Mouse (Mus musculus): ENCODE measurements around the gene Pank4.
A peak's percentile ranks its signal among the peaks of the same experiment; 100 is the strongest.

Gene Pank4

DNA sequence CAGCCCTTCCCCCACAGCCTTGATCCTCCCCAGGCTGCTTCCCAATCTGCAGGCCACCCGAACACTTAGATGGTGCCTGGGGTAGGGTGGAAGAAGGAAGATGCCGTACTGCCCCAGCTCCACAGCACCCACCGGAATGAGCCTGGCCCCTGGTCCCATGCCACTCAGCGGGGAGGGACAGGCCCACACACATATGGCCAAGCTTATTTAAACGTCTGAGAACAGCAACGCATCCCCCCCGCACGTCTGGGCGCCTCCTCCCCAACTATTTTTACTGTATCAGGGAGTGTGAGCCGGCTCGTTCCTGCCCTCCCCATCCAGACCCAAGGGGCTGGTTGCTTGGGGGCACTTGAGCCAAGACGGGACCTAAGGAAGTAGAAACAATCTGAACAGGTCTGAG lies 50.9 kb downstream of the Pank4 start:
- DNase-seq, result peak; percentile 54

DNA sequence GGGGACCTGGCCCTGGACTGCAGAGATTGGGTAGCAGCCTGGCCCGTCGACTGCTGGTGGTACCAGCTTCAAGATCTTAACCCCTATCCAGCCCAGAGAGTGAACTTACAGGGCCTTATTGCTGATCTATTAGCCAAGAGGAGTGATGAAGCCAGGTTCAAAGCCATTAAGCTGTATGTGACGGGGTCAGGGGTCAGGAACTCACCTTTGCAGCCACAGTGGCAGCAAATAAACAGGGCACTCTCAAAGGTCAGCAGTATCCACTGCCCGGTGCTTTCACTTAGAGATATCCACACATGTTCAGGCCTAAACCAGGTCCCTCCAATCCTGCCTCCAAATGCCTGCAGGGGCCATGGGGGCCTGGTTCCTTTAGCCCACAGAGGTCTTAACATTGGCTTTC lies 51.6 kb downstream of the Pank4 start:
- no peak for DNase-seq

DNA sequence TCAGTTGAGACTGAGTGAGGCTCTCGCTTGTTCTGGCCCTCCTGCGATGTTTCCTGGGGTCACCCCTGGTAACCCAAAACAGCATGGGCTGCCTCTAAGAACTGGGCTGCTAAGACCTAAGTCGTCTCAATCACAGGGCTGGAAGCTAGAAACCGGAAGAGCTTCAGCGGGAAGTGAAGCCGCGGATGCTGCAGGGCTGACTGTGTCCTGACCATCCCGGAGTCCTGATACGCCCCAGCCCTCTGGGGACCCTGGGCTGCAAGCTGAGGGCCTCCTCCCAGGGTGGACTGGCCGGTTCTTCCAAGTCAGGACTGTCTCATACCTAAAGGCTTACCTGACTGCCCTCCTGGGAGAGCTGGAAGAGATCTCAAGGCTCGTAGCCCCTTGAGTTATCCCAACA lies 52.9 kb downstream of the Pank4 start:
- no peak for DNase-seq

DNA sequence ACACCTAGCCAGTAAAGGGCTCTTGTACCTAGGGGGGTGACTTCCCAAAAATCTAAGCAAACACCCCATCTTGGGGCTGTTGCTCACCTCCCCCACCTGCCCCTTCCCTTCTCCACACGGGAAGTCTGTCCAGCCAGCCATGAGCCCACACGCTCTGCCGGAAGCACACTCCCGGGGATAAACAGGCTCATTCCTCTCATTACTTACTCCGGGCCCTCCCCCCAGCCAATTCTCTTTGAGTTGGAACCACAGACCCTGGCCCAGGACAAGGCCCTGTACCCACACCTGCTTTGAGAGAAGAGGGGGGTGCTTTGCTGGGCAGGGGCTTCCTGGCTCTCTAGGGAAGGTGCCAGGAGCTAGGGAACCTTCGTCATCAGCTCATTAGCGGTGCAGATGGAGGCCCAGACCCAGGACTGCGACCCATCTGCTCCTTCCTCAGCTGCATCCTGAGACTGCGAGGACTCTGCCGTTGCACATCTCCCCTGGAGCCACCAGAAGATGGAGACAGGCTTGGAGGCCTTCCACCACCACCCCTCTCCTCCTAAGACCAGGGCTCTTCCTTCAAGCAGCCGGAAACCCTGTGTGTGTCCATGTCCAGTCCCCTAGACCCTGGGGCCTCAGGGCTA lies 53.4 kb downstream of the Pank4 start:
- peak; percentile 82 for DNase-seq

DNA sequence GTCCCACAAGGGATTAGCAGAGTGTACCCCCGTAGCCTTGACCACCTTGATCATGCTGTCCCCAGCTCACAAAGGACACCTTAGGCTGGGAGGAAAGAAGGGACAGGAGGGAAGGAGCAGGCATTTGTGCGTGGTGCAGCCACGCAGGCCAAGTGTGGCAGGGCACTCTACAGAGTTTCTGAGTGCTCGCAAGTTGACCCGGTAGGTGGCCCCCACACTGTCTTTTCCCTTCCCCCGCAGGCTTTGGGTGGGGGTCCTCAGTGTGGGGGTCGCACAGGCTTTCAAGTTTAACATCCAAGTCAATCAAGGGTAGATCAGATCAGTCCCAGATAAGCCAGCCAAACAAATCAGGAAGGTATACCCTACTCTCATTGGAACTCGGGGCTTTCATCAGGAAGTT lies 54.1 kb downstream of the Pank4 start:
- peak; percentile 70 for DNase-seq

DNA sequence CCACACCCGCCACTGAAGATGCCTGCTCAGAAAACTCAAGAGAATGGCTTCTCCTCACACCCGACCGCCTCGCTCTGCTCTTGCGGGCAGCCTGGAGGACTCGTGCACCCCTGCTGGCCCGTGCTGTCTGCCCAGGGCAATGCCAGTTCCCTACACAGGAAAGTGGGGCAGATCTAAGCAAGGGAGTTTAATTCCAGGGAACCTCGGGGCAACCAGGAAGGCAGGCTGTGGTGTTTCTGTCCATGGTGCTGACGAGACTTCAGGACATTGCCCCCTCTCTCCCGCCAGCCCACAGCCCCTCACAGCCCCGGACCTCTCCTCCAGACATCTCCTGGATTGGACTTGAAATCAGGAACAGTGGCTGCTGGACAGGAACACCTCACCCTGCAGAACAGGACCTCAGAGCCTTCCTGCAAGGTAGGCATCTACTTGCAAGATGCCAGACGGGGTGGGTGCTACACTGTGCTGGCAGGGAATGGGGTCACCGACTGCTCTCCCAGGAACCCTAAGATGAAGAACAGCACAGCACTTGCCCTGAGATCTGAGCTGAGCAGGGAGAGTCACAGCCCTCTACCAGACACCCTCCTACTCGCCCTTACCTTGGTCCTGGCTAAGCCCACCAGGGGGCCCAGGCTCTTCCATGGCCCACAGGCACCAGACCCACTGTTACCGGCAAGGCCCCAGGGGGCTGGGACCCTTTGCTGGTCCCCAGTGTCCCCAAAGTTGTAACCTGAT lies 54.8 kb downstream of the Pank4 start:
- peak; percentile 87 for DNase-seq

DNA sequence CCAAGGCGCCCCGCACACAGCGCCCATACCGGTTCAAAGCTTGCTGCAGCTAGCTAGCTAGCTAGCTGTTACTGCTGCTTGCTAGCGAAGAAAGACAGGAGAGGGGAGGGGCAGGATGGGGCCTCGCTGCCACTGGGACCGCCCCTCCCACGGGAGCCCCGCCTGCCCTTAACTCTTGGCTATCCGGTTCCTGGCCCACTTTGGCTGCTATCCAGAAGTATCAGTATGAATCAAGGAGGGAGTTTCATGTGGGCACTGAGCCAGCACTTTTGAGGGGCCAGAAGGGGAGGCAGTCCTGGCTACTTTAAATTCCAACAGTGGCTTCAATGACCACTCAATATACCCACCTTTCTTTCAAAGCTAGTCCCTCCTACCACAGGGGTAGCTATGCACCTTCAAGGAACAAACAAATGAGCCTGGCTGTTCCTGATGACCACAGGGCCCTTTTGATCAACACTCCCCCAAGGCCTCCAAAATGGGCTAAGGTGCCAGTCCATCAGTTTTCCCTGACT lies 55.5 kb downstream of the Pank4 start:
- peak; percentile 94 for DNase-seq

DNA sequence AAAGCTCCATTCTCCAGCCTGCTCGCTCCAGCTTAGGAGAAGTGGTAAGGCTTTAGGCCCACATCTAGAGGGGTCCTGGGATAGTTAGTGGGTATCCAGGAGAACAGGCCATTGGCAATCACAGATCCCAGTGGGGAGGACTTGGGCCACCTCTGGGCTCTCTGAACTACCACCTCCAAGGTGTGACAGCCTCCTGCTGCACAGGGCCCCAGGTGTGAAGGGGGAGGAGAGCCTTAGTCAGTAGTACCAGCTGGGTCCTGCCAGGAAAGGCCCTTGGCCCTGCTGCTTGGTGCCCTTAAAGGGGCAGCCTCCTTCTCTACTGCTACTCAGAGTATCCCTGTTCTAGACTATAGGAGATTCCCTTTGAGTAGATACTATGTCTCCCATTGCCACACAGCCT lies 56.2 kb downstream of the Pank4 start:
- peak; percentile 66 for DNase-seq

DNA sequence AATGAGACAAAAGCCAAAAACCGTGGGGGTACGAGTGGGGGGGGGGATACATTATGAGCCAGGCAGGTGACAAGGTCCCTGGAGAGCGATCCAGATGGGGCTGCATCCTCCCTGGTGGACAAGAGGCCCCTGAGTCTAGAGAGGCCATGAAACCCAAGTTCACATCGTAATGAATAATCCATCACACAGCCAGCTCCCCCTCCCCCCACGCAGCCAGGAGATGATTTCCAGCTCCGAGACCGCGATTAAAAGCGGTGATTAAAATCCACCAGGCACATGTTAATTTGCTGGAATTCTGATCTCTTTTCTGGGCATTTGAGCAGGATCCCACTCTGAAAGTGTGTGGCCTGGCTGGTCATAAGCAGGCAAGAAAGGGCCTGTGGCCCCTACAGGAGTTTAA lies 56.9 kb downstream of the Pank4 start:
- DNase-seq, result no peak

DNA sequence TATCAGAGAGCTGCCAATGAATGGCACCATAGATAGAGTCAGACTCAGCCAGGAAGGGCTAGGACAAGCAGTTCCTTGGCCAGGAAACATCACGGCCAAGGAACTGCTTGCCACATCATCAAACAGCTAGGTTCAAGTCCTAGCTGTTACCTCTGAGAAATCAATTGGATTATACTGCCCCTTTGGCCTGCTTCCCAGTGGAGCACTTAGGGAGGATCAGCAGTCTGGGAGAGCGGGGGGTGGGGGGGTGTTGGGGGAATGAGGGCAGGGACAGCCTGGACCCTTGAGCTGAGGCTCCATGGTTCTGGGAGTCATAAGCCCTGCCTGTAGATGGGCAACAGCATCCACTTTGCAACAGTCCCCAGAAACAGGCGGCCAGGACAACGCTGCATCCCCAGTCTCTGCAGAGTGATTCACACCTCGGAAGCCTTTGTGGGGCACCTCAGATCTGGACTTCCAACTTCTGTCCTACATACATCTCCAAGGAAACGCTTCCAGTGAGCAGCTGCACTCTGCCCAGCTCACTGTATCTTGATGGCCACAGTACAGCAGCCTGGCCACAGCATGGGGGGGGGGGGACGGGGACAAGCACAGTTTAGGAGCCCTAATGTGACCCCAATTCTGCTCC lies 58.4 kb downstream of the Pank4 start:
- DNase-seq, result no peak

DNA sequence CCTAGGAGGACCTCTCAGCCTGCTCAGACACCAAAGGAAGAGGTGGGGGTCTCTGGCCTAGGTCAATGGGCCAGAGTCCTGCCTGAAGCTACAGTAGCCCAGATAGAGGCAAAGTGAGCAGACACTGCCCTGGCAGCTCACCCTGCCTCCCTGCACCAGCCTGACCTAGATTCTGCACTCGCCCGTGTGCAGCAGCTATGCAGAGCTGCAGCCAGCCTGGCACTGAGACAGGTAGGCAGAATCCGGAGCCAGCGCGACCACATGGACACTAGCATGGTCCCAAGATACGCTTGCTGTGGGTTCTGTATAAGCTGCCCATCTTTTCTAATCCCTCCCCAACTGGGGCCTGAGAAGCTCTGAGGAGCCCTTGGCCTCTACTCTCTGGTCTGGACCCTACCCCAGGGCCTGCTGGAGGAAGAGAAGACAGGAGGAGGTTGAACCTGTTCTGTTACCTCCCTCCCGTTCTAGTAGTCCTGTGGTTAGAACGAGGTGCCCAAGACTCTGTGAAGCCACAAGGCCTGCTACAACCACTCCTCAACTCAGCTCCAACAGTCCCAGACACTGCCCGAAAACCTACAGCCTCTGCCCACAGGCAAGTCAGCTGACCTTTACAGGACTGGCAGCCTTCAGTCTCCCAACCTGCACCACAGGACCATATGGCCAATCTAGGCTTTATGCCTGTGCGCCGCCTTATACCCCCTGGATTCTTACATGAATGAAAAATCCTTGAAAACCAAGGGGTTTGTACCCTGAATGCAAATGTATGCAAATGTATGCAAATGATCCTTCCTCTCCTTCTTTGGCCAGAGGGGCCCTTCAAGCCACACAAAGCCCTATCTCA lies 60.5 kb downstream of the Pank4 start:
- DNase-seq, result peak; percentile 89

All from cerebellum, adult 11-12 months (tissue).